ENCODE assay signal across 8 mouse cellular contexts in genomic region chr19:25628490-25628889, GRCm38 (mm10). TPM values are rescaled to one million over a fixed set of nuclear protein-coding genes. Genes with fewer than 3 reads are reported as not detected.
DNase-seq lines count a peak whose midpoint lies in the region.
"Had no signal": no experiment of that assay in that cellular context is flagged by ENCODE, and none has a peak within 500 bp of the region (broad histone marks: within the 10 kb centered on the region; RNA-seq: fewer than 3 reads in every experiment).

No protein-coding gene starts in this region.

- peak; percentile 55 for DNase-seq in ES-CJ7 (ENCODE audit: low read depth, low spot score)
- peak; percentile 69 for DNase-seq in adrenal gland, adult 2 months
- peak; percentile 89 for DNase-seq in embryo, embryonic 10.5 days (ENCODE audit: low spot score)
- DNase-seq in gastrocnemius, postnatal 25 days = peak; percentile 32
- peak; percentile 31 for DNase-seq in layer of hippocampus, adult 9-10 months (ENCODE audit: low spot score)
- DNase-seq in lung, postnatal 25 days (ENCODE audit: low spot score) = peak; percentile 51
- peak; percentile 57 to 79 for DNase-seq in right cerebral cortex, postnatal 10 days (ENCODE audit: low spot score in 2 of 2)

RNA-seq across cellular contexts. Expression of gene Dmrt3, which starts 18.4 kb away (rescaled TPM):
- total RNA-seq in adrenal gland, adult 2 months (2021) = not detected
- not detected in 2 replicates for polyA plus RNA-seq in adrenal gland, adult 2 months (2012; rRNA removed)
- total RNA-seq in gastrocnemius, postnatal 25 days (2021) = not detected
- total RNA-seq: gastrocnemius, postnatal 36 days had no signal

RNA-seq across cellular contexts. Expression of gene Dmrt2, which starts 43.7 kb away (rescaled TPM):
- total RNA-seq in adrenal gland, adult 2 months (2021) = 10 to 100 TPM in 1 of 2 experiments, 1 to 10 TPM in 1; 2.5 to 11.1 TPM
- polyA plus RNA-seq in adrenal gland, adult 2 months (2012; rRNA removed) = 4.3 and 8.2 TPM in 2 replicates
- total RNA-seq in gastrocnemius, postnatal 25 days (2021) = 1 to 10 TPM; 4.5 to 7.6 TPM

Comparison
In these comparisons a context has a peak if more than half of its experiments do, and no peak if none do; other contexts are left out.
1. Peak in every context shown above with its lines: DNase-seq.
2. DNase-seq: peak in every context shown above with its lines; median percentile 89 in embryo, embryonic 10.5 days; 69 in adrenal gland, adult 2 months; 68 in right cerebral cortex, postnatal 10 days; 55 in ES-CJ7; 51 in lung, postnatal 25 days; 32 in gastrocnemius, postnatal 25 days; 31 in layer of hippocampus, adult 9-10 months.